Mouse (Mus musculus) stomach, postnatal 0 days (tissue): Measurements from ENCODE around the gene Zfp335. TPM values are rescaled to one million over a fixed set of nuclear protein-coding genes. Genes with fewer than 3 reads are reported as not detected.

Experiments used
- ATAC-seq: fragments of 200-750 bp; cut with Nextera tagmentation; 2 replicates; pipeline ENCODE4 v1.8.0; 2017; ENCODE audit not compliant: low FRiP score, low TSS enrichment
- DNase-seq: peaks from one replicate; pipeline ENCODE4 v3.0.0-alpha.2; 2016; ENCODE audit warnings: low spot score
- H3K27ac ChIP-seq: fragments of 300-500 bp; sonication (generic); replicated peaks from 2 replicates; pipeline ENCODE4 v1.5.1; 2014; ENCODE audit warnings: mild to moderate bottlenecking, control low read depth
- H3K27me3 ChIP-seq: fragments of 300-500 bp; sonication (generic); 2 replicates; pipeline ENCODE4 v1.6.1; 2014; ENCODE audit warnings: low read length; ENCODE audit not compliant: control insufficient read depth, insufficient read depth
- H3K36me3 ChIP-seq: fragments of 300-500 bp; sonication (generic); 2 replicates; pipeline ENCODE4 v1.6.1; 2014; ENCODE audit warnings: low read length, mixed read lengths; ENCODE audit not compliant: control insufficient read depth, insufficient read depth
- H3K4me1 ChIP-seq: fragments of 300-500 bp; sonication (generic); replicated peaks from 2 replicates; pipeline ENCODE4 v1.6.1; 2014; ENCODE audit warnings: antibody characterized with exemption; ENCODE audit not compliant: control insufficient read depth, insufficient read depth
- H3K4me2 ChIP-seq: fragments of 300-500 bp; sonication (generic); replicated peaks from 2 replicates; pipeline ENCODE4 v1.6.1; 2014; ENCODE audit warnings: low read depth, mild to moderate bottlenecking, control low read depth, moderate library complexity
- H3K4me3 ChIP-seq: fragments of 300-500 bp; sonication (generic); 2 replicates; pipeline ENCODE4 v1.5.1; 2014; ENCODE audit warnings: low read depth, low read length, control low read depth
- H3K9ac ChIP-seq: fragments of 300-500 bp; sonication (generic); 2 replicates; pipeline ENCODE4 v1.6.1; 2014; ENCODE audit warnings: mild to moderate bottlenecking, low read length, control low read depth, mixed read lengths
- H3K9me3 ChIP-seq: fragments of 300-500 bp; sonication (generic); 2 replicates; pipeline ENCODE4 v1.6.1; 2016; ENCODE audit warnings: low read length; ENCODE audit not compliant: control insufficient read depth
- CTCF ChIP-seq: IDR thresholded peaks from 2 replicates; pipeline ENCODE4 v1.5.1; 2016; ENCODE audit warnings: antibody characterized with exemption, low read depth, mild to moderate bottlenecking, moderate library complexity
- EP300 ChIP-seq: optimal IDR thresholded peaks from 2 replicates; pipeline ENCODE3; 2016; ENCODE audit warnings: antibody characterized with exemption
- WGBS: fragments of 180-500 bp; shearing (Covaris S2); extraction: QIAGEN DNeasy Blood & Tissue Kit; methylation state at CpG from one replicate; pipeline ENCODE4 v1.1.7; 2014; 5-methylcytosine and 5-hydroxymethylcytosine counted together
- polyA plus RNA-seq: library from polyadenylated mRNA; unstranded; fragments of >200 nt; fragmentation: Nextera tagmentation; extraction: Ambion mirVana; gene quantifications from 2 replicates; pipeline ENCODE4 v1.2.1, GENCODE M21; 2015

Gene Zfp335
- polyA plus RNA-seq, 1 experiment from 2014 or later: 3.7 TPM

- Histone ChIP-seq H3K9me3 (no peaks in the 10 kb centered on the region; the same call in 1 of the 2 replicates), H3K27ac (no peak overlapping the region), H3K4me3 (no peak overlapping the region), H3K4me2 (no peak overlapping the region), H3K27me3 (no peaks in the 10 kb centered on the region), H3K9ac (no peak overlapping the region), H3K4me1 (no peaks in the 10 kb centered on the region), H3K36me3 (peaks cover 57% of the 10 kb centered on the region)
- TF ChIP-seq CTCF (peak; percentile 50), EP300 (no peak)
- no peak for ATAC-seq
- WGBS: over 99% methylated on average over 4 of the region's 4 CpGs
- no peak for DNase-seq
Observed at GRCm38 (mm10) chr2:164906071-164906470, 5.5 kb downstream of the Zfp335 start.

- Histone ChIP-seq H3K4me1 (no peaks in the 10 kb centered on the region), H3K27ac (no peak overlapping the region), H3K27me3 (no peaks in the 10 kb centered on the region), H3K9ac (no peak overlapping the region), H3K36me3 (peaks cover 69% of the 10 kb centered on the region), H3K4me3 (no peak overlapping the region), H3K4me2 (no peak overlapping the region), H3K9me3 (no peaks in the 10 kb centered on the region; the same call in 1 of the 2 replicates)
- DNase-seq (no peak), ATAC-seq (no peak)
- WGBS: 44% methylated on average over 1 of the region's 1 CpGs
- TF ChIP-seq CTCF: no peak
- TF ChIP-seq EP300: no peak
Observed at GRCm38 (mm10) chr2:164903496-164903895, 8.1 kb downstream of the Zfp335 start.

GRCm38 (mm10) chr2:164901380-164901779, 10.2 kb downstream of the Zfp335 start:
- WGBS: 93% methylated on average over 13 of the region's 13 CpGs
- DNase-seq: no peak
- ATAC-seq: no peak

GRCm38 (mm10) chr2:164899723-164900459, 11.7 kb downstream of the Zfp335 start:
- 92% methylated on average over 14 of the region's 16 CpGs for WGBS
- ATAC-seq: no peak
- DNase-seq: no peak
- H3K27me3 ChIP-seq: no peaks in the 10 kb centered on the region
- TF ChIP-seq EP300: no peak
- no peak for TF ChIP-seq CTCF
- peaks cover 71% of the 10 kb centered on the region for H3K36me3 ChIP-seq
- H3K4me1 ChIP-seq: no peaks in the 10 kb centered on the region
- no peak overlapping the region for H3K4me2 ChIP-seq
- no peak overlapping the region for H3K4me3 ChIP-seq
- no peaks in the 10 kb centered on the region for H3K9me3 ChIP-seq
- no peak overlapping the region for H3K27ac ChIP-seq
- H3K9ac ChIP-seq: no peak overlapping the region

More at GRCm38 (mm10) chr2:164901380-164901779, 10.2 kb downstream of the Zfp335 start:
- no peak overlapping the region for H3K4me3 ChIP-seq
- H3K27me3 ChIP-seq: no peaks in the 10 kb centered on the region
- no peaks in the 10 kb centered on the region; the same call in 1 of the 2 replicates for H3K9me3 ChIP-seq
- H3K36me3 ChIP-seq: peaks cover 72% of the 10 kb centered on the region
- H3K9ac ChIP-seq: no peak overlapping the region
- H3K4me1 ChIP-seq: no peaks in the 10 kb centered on the region
- no peak overlapping the region for H3K27ac ChIP-seq
- H3K4me2 ChIP-seq: no peak overlapping the region
- no peak for TF ChIP-seq CTCF
- no peak for TF ChIP-seq EP300

GRCm38 (mm10) chr2:164899034-164899433, 12.5 kb downstream of the Zfp335 start:
- no peak for ATAC-seq

GRCm38 (mm10) chr2:164898008-164898407, 13.5 kb downstream of the Zfp335 start:
- peaks cover 69% of the 10 kb centered on the region for H3K36me3 ChIP-seq
- WGBS: 86% methylated on average over 7 of the region's 7 CpGs

More at GRCm38 (mm10) chr2:164899034-164899433, 12.5 kb downstream of the Zfp335 start:
- Histone ChIP-seq H3K4me1 (no peaks in the 10 kb centered on the region), H3K4me3 (no peak overlapping the region), H3K27me3 (no peaks in the 10 kb centered on the region), H3K4me2 (no peak overlapping the region), H3K36me3 (peaks cover 65% of the 10 kb centered on the region), H3K27ac (no peak overlapping the region), H3K9me3 (no peaks in the 10 kb centered on the region), H3K9ac (no peak overlapping the region)
- DNase-seq: no peak
- WGBS: 90% methylated on average over 15 of the region's 15 CpGs
- TF ChIP-seq CTCF: no peak
- TF ChIP-seq EP300: no peak

More at GRCm38 (mm10) chr2:164898008-164898407, 13.5 kb downstream of the Zfp335 start:
- no peaks in the 10 kb centered on the region for H3K4me1 ChIP-seq
- H3K9me3 ChIP-seq: no peaks in the 10 kb centered on the region
- TF ChIP-seq EP300 (no peak), CTCF (no peak)
- no peak overlapping the region for H3K27ac ChIP-seq
- H3K9ac ChIP-seq: no peak overlapping the region
- no peak for ATAC-seq
- DNase-seq: no peak
- H3K4me2 ChIP-seq: no peak overlapping the region
- no peak overlapping the region for H3K4me3 ChIP-seq
- no peaks in the 10 kb centered on the region for H3K27me3 ChIP-seq
